8 mouse cellular contexts compared by ENCODE assay signal in the genomic region with DNA sequence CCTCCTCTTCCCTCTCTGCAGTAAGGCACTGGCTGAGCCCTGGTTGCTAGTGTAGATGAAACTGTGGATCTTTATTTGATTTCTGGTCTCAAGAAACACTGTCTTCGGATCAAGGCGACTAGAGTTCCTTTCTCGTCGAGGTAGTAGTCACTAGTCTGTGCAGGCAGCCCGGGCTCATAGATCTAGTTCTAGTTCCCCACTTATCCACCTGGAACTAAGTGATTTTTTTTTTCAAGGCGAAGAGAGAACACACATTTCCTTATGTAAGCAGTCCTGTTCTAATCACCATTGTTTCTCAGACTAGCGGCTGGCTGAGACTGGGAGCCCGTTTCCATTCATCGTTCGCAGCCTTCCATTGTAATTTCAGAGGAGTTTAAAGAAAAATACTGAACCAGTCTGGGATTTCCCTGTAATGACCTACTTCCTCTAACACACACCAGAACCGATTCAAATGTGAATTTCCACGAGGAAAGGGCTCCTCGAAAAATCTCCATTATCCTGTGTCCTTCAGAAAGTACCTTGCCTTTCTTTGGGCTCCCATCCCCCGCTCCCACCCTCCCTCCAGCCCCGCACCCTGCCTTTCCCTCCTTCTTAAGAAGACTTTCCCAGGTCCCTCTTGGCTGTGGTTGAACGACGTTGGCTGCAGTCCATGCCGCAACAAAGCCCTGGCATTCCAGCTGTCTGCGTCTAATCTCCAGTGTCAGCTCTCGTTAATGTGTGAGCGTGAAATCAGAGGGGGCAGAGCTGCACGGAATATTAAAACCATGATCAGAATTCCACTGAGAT.
DNase-seq lines count a peak whose midpoint lies in the region; ATAC-seq lines count a peak whose summit lies in the region.

No protein-coding gene starts in this region.

- no peaks in the 10 kb centered on the region for H3K9me3 ChIP-seq in intestine, embryonic 14.5 days (ENCODE audit: control insufficient read depth, low read length)

- no peaks in the 10 kb centered on the region for H3K27me3 ChIP-seq in intestine, embryonic 14.5 days (replicated peaks; ENCODE audit: control insufficient read depth, insufficient read depth, low read length)

- no peaks in the 10 kb centered on the region for H3K36me3 ChIP-seq in intestine, embryonic 14.5 days (ENCODE audit: control insufficient read depth, insufficient read depth, low read length)

- peak overlapping the region; percentile 88 for H3K27ac ChIP-seq in intestine, embryonic 14.5 days (ENCODE audit: low read depth)

- peak overlapping the region; percentile 42 for H3K9ac ChIP-seq in intestine, embryonic 14.5 days (ENCODE audit: low read length)

- H3K4me3 ChIP-seq in intestine, embryonic 14.5 days (ENCODE audit: low read depth, low read length) = peak overlapping the region; percentile 34

- H3K4me1 ChIP-seq in intestine, embryonic 14.5 days (replicated peaks; ENCODE audit: control insufficient read depth, insufficient read depth, low read length) = peaks cover 14% of the 10 kb centered on the region

- peak overlapping the region; percentile 77 for H3K4me2 ChIP-seq in intestine, embryonic 14.5 days (ENCODE audit: low read length)

- 0 out of 2 replicates have a peak, but pooled peaks have one; percentile 50 for ATAC-seq in intestine, embryonic 14.5 days (replicated peaks; ENCODE audit: low FRiP score, low TSS enrichment, low read depth)
- ATAC-seq in inflammation-experienced regulatory T-cells, adult 6 months = no peak

- under 1% methylated on average over 22 of the region's 22 CpGs for WGBS in intestine, embryonic 14.5 days

- peak; percentile 56 for DNase-seq in R1 (ENCODE audit: low read depth, low spot score)
- DNase-seq in cerebellum, postnatal 25 days = peak; percentile 39 to 61
- peak; percentile 78 to 86 for DNase-seq in frontal cortex, postnatal 36 days (ENCODE audit: low spot score in 2 of 2)
- peak; percentile 76 for DNase-seq in intestine, embryonic 14.5 days (ENCODE audit: low spot score)
- peak; percentile 61 to 68 for DNase-seq in left cerebral cortex, adult 8-10 months (ENCODE audit: low spot score in 2 of 2)
- peak; percentile 44 for DNase-seq in lung, postnatal 36 days
- peak; percentile 78 for DNase-seq in right cerebral cortex, postnatal 25 days
